Mouse (Mus musculus): ENCODE data around the gene Cnnm2. TPM values are rescaled to one million over a fixed set of nuclear protein-coding genes. Genes with fewer than 3 reads are reported as not detected.
"Not testable (repeated sequence)": the region's sequence is repeated elsewhere in the genome, so short reads cannot be mapped to it uniquely, and the experiment has no call there.

The Cnnm2 gene
- polyA plus RNA-seq, 1 experiment from 2014 or later: 7.8 TPM

GRCm38 (mm10) chr19:46776850-46777249 is 15.5 kb downstream of the Cnnm2 start:
- Histone ChIP-seq H3K4me2 (no peak overlapping the region), H3K9me3 (replicated peaks) (no peaks in the 10 kb centered on the region), H3K9ac (replicated peaks) (no peak overlapping the region), H3K36me3 (no peaks in the 10 kb centered on the region), H3K27me3 (replicated peaks) (no peaks in the 10 kb centered on the region), H3K4me3 (replicated peaks) (no peak overlapping the region), H3K27ac (replicated peaks) (no peak overlapping the region), H3K4me1 (no peaks in the 10 kb centered on the region)
- 94% methylated on average over 3 of the region's 3 CpGs for WGBS
- ATAC-seq (ENCODE audit: low FRiP score): no peak

GRCm38 (mm10) chr19:46777928-46778680 is 16.7 kb downstream of the Cnnm2 start:
- no peak for ATAC-seq (ENCODE audit: low FRiP score)
- WGBS: 67% methylated on average over 12 of the region's 12 CpGs
- no peaks in the 10 kb centered on the region for H3K27me3 ChIP-seq (replicated peaks)
- no peak overlapping the region for H3K9ac ChIP-seq (replicated peaks)
- no peaks in the 10 kb centered on the region for H3K9me3 ChIP-seq (replicated peaks)
- H3K4me3 ChIP-seq (replicated peaks): no peak overlapping the region
- no peaks in the 10 kb centered on the region for H3K36me3 ChIP-seq
- no peaks in the 10 kb centered on the region for H3K4me1 ChIP-seq
- H3K4me2 ChIP-seq: no peak overlapping the region
- no peak overlapping the region for H3K27ac ChIP-seq (replicated peaks)

DNA sequence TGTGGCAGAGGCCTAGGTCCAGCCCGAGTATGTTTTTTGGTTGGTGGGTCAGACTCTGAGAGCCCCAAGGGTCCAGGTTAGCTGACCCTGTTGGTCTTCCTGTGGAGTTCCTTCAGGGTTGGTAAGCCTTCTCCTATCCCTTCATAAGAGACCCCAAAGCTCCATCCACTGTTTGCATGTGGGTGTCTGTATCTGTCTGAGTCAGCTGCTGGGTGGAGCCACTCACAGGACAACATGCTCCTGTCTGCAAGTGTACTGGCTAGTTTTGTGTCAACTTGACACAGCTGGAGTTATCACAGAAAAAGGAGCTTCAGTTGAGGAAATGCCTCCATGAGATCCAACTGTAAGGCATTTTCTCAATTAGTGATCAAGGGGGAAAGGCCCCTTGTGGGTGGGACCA is 17.7 kb downstream of the Cnnm2 start:
- not testable (repeated sequence) for ATAC-seq (ENCODE audit: low FRiP score); H3K27me3 ChIP-seq (replicated peaks)

DNA sequence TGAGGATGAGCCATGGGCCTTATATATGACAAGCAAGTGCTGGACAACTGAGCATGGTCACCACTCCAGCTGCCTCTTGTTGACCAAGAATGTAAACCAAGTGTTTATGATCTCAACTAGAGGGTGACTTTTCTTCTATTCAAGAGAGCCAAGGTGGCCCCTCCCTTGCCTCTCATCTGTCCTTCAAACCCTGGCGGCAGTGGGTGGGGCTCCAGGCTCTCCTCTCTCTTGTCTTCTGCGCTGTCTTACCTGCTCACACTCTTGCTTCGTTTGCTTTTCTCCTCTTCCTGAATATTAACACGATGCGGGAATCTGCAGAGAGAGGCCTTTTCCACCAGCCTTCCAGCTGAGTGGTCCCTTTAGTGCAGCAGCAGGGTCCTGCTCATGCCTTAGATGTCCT is 22.6 kb downstream of the Cnnm2 start:
- ATAC-seq (ENCODE audit: low FRiP score): no peak
- no peaks in the 10 kb centered on the region for H3K36me3 ChIP-seq
- peaks cover 3% of the 10 kb centered on the region; the same call in 1 of the 2 replicates for H3K4me1 ChIP-seq
- no peak overlapping the region for H3K4me2 ChIP-seq
- no peaks in the 10 kb centered on the region for H3K27me3 ChIP-seq (replicated peaks)
- H3K4me3 ChIP-seq (replicated peaks): no peak overlapping the region
- H3K27ac ChIP-seq (replicated peaks): no peak overlapping the region
- H3K9ac ChIP-seq (replicated peaks): no peak overlapping the region
- 64% methylated on average over 5 of the region's 5 CpGs for WGBS
- no peaks in the 10 kb centered on the region for H3K9me3 ChIP-seq (replicated peaks)

More for the DNA sequence above, 17.7 kb downstream of the Cnnm2 start:
- H3K27ac ChIP-seq (replicated peaks); H3K9ac ChIP-seq (replicated peaks); H3K4me1 ChIP-seq; H3K4me3 ChIP-seq (replicated peaks); H3K36me3 ChIP-seq; H3K4me2 ChIP-seq; H3K9me3 ChIP-seq (replicated peaks): not testable (repeated sequence)
- WGBS: 95% methylated on average over 1 of the region's 1 CpGs

DNA sequence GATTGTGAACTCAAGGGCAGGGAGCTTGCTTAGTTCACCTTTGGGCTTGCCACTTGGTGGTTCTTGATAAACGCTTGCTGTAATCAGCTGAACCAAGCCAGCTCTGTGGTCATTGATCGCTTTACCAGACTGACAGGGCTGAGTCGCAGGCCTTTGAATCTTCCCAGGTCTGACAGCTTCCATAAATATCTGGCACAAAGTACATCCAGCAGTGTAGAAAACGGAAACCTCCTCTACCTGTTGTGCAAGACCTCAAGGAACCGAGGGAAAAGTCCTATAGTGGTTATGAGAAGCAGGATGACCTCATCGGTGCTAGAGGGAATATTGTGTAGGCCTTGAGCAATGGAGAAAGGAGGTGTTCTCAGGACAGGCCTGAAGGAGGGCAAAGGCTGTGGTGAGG is 23.1 kb downstream of the Cnnm2 start:
- Histone ChIP-seq H3K9ac (replicated peaks) (no peak overlapping the region), H3K27ac (replicated peaks) (no peak overlapping the region), H3K4me2 (no peak overlapping the region), H3K4me3 (replicated peaks) (no peak overlapping the region), H3K36me3 (no peaks in the 10 kb centered on the region), H3K27me3 (replicated peaks) (no peaks in the 10 kb centered on the region), H3K4me1 (peaks cover 3% of the 10 kb centered on the region; the same call in 1 of the 2 replicates), H3K9me3 (replicated peaks) (no peaks in the 10 kb centered on the region)
- ATAC-seq (ENCODE audit: low FRiP score): no peak
- WGBS: 88% methylated on average over 6 of the region's 6 CpGs

GRCm38 (mm10) chr19:46785633-46786032 is 24.2 kb downstream of the Cnnm2 start:
- Histone ChIP-seq H3K9ac (replicated peaks) (no peak overlapping the region), H3K36me3 (no peaks in the 10 kb centered on the region), H3K27ac (replicated peaks) (no peak overlapping the region), H3K9me3 (replicated peaks) (no peaks in the 10 kb centered on the region), H3K4me3 (replicated peaks) (no peak overlapping the region), H3K4me1 (peaks cover 3% of the 10 kb centered on the region; the same call in 1 of the 2 replicates), H3K27me3 (replicated peaks) (no peaks in the 10 kb centered on the region), H3K4me2 (no peak overlapping the region)
- 84% methylated on average over 4 of the region's 4 CpGs for WGBS
- no peak for ATAC-seq (ENCODE audit: low FRiP score)

DNA sequence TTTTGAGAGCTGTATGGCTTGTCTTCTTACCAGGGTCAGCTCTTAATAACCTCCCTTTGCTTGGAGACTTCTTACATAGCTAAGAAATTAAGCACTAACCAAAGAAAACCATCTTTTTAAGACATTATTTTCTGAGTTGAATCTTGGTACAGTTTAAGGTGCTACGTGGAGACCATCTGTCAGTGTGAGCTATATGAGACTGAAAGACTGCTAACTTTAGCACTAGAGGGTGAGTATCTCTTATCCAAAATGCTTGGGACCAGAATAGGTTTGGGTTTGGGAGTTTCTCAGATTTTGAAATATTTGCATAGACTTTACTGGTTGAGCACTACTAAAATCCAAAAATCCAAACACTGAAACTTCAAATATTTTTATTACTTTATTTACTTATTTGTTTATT is 28.4 kb downstream of the Cnnm2 start:
- no peaks in the 10 kb centered on the region for H3K9me3 ChIP-seq (replicated peaks)
- H3K36me3 ChIP-seq: no peaks in the 10 kb centered on the region
- 90% methylated on average over 1 of the region's 1 CpGs for WGBS
- no peak overlapping the region for H3K27ac ChIP-seq (replicated peaks)
- no peak overlapping the region for H3K4me2 ChIP-seq
- ATAC-seq (ENCODE audit: low FRiP score): no peak
- H3K4me3 ChIP-seq (replicated peaks): no peak overlapping the region
- H3K27me3 ChIP-seq (replicated peaks): no peaks in the 10 kb centered on the region
- H3K4me1 ChIP-seq: peaks cover 3% of the 10 kb centered on the region; the same call in 1 of the 2 replicates
- H3K9ac ChIP-seq (replicated peaks): no peak overlapping the region

- ATAC-seq (ENCODE audit: low FRiP score): no peak
- 88% methylated on average over 7 of the region's 7 CpGs for WGBS
- no peak overlapping the region for H3K4me2 ChIP-seq
Measured at GRCm38 (mm10) chr19:46791360-46791759, 30.0 kb downstream of the Cnnm2 start.

DNA sequence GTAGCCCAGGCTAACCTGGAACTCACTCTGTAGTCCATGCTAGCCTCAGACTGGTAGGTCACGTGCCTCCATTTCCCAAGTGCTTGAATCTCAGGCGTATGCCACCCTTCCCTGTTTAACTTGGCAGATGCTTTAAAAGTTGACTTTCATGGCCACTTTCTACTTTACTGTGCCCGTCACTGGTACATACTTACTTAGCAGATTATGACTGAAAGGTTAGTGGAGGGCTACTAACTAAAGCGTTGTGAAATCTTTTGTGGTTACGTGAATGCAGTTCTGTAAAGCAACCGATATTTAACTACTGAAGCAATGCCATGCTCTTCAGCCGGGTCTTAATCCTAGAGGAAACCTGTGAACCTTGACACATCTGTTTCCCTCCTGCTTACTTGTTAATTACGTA is 30.5 kb downstream of the Cnnm2 start:
- H3K27me3 ChIP-seq (replicated peaks): no peaks in the 10 kb centered on the region
- no peaks in the 10 kb centered on the region for H3K4me1 ChIP-seq
- H3K9ac ChIP-seq (replicated peaks): no peak overlapping the region
- H3K36me3 ChIP-seq: no peaks in the 10 kb centered on the region
- WGBS: 83% methylated on average over 8 of the region's 8 CpGs
- H3K4me2 ChIP-seq: no peak overlapping the region
- H3K27ac ChIP-seq (replicated peaks): no peak overlapping the region
- no peak overlapping the region for H3K4me3 ChIP-seq (replicated peaks)
- H3K9me3 ChIP-seq (replicated peaks): no peaks in the 10 kb centered on the region
- ATAC-seq (ENCODE audit: low FRiP score): no peak

More at GRCm38 (mm10) chr19:46791360-46791759, 30.0 kb downstream of the Cnnm2 start:
- Histone ChIP-seq H3K36me3 (no peaks in the 10 kb centered on the region), H3K27ac (replicated peaks) (no peak overlapping the region), H3K27me3 (replicated peaks) (no peaks in the 10 kb centered on the region), H3K9ac (replicated peaks) (no peak overlapping the region), H3K9me3 (replicated peaks) (no peaks in the 10 kb centered on the region), H3K4me1 (no peaks in the 10 kb centered on the region), H3K4me3 (replicated peaks) (no peak overlapping the region)

DNA sequence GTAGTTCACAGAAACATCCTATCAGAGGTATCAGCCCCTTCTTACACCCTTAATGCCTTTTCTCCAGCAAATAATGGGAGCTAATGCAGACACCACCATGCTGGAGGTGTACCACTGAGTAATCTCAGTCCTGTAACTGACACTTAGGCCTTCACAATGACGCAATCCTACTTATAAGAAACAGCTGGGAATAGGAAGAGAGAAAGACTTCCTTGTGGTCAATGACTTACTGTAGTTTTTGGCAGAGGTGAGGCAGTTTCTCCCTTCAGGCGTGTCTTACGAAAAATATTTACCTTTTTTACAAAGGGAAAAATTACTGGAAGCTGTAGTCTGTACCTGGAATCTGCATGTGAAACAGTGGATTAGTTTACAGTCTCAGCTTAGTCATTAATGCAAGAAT is 31.1 kb downstream of the Cnnm2 start:
- no peak overlapping the region for H3K4me2 ChIP-seq
- no peak for ATAC-seq (ENCODE audit: low FRiP score)
- no peak overlapping the region for H3K9ac ChIP-seq (replicated peaks)
- no peak overlapping the region for H3K4me3 ChIP-seq (replicated peaks)
- no peaks in the 10 kb centered on the region for H3K9me3 ChIP-seq (replicated peaks)
- no peaks in the 10 kb centered on the region for H3K4me1 ChIP-seq
- 96% methylated on average over 3 of the region's 3 CpGs for WGBS
- H3K36me3 ChIP-seq: no peaks in the 10 kb centered on the region
- H3K27ac ChIP-seq (replicated peaks): no peak overlapping the region
- H3K27me3 ChIP-seq (replicated peaks): no peaks in the 10 kb centered on the region

DNA sequence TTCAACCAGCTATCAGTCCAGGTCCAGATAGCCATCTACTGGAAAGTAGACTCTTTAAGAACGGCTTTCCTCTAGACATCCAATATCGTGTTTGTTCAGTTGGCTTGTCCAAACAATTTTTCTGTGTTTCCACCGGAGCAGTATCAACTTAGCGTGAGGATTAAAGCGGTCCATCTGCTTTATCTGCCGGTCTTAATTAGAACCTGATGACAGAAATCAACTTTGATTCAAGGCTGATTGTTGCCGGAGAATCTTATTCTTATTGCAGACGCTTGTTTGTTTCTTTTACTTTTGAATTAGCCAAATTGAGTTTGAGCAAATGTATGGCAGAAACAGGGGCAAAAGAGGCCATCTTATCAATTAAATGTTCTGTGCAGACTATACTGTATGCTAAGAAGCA is 32.8 kb downstream of the Cnnm2 start:
- Histone ChIP-seq H3K27me3 (replicated peaks) (no peaks in the 10 kb centered on the region), H3K9me3 (replicated peaks) (no peaks in the 10 kb centered on the region), H3K4me2 (no peak overlapping the region), H3K4me3 (replicated peaks) (no peak overlapping the region), H3K36me3 (no peaks in the 10 kb centered on the region), H3K4me1 (no peaks in the 10 kb centered on the region), H3K9ac (replicated peaks) (no peak overlapping the region), H3K27ac (replicated peaks) (no peak overlapping the region)
- no peak for ATAC-seq (ENCODE audit: low FRiP score)
- WGBS: 82% methylated on average over 8 of the region's 8 CpGs

DNA sequence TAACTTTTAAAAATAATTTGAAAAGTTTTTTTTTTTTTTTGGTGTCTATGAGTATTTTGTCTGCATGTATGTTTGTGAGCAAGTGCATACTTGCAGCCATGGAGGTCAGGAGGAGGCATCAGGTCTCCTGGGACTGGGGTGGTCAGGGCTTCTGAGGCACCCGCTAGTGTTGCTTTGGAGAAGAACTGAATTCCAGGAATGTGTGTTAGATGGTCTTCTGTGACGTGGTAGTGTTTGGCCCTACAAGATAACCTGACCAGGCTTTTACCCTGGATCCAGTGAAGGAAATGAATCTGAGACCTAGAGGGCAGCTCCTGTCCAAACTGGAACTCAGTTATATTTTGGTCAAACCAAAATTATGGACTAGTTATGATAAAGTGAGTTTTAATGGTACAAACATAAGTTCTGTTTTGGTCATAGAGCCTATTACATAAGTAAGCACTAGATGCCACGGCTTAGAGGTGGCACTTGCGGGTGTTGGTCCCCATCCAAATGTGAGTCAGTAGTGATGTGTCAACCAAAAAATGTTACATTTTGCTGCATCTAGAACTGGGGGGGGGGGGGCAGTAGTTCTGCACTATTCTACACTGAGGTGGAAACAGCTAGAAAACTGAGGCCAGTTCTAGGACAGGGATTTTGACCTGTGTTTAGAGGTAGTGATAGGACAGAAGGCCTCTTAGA is 38.6 kb downstream of the Cnnm2 start:
- WGBS: 96% methylated on average over 4 of the region's 4 CpGs
- H3K4me2 ChIP-seq: no peak overlapping the region
- H3K9me3 ChIP-seq (replicated peaks): no peaks in the 10 kb centered on the region
- no peaks in the 10 kb centered on the region for H3K27me3 ChIP-seq (replicated peaks)
- no peak for ATAC-seq (ENCODE audit: low FRiP score)
- H3K36me3 ChIP-seq: no peaks in the 10 kb centered on the region
- peaks cover 3% of the 10 kb centered on the region; the same call in 1 of the 2 replicates for H3K4me1 ChIP-seq
- H3K4me3 ChIP-seq (replicated peaks): no peak overlapping the region
- H3K9ac ChIP-seq (replicated peaks): no peak overlapping the region
- no peak overlapping the region for H3K27ac ChIP-seq (replicated peaks)

All from neural tube, embryonic 15.5 days (tissue).